Mouse (Mus musculus) liver, adult 2 months (tissue): Measurements from ENCODE around the gene Glb1. TPM values are rescaled to one million over a fixed set of nuclear protein-coding genes. Genes with fewer than 3 reads are reported as not detected.

Experiments used
- DNase-seq: peaks from one replicate; pipeline ENCODE4 v3.0.0-alpha.2; 2011; ENCODE audit warnings: low read depth, low spot score; ENCODE audit errors: extremely low read depth
- H3K27ac ChIP-seq: fragments of 200-500 bp; replicated peaks from 2 replicates; pipeline ENCODE4 v1.5.1; 2012; ENCODE audit warnings: low read depth, mild to moderate bottlenecking, control low read depth, inconsistent platforms, low read length; ENCODE audit not compliant: insufficient read depth
- H3K27me3 ChIP-seq: fragments of 200-500 bp; 2 replicates; pipeline ENCODE4 v1.6.1; 2012; ENCODE audit warnings: mild to moderate bottlenecking, moderate library complexity, low read length, inconsistent platforms; ENCODE audit not compliant: control insufficient read depth, insufficient read depth
- H3K36me3 ChIP-seq: fragments of 200-500 bp; 2 replicates; pipeline ENCODE4 v1.6.1; 2012; ENCODE audit warnings: low read length, inconsistent platforms; ENCODE audit not compliant: control insufficient read depth, insufficient read depth
- H3K4me1 ChIP-seq: fragments of 200-500 bp; 2 replicates; pipeline ENCODE4 v1.6.1; 2011; ENCODE audit warnings: low read length; ENCODE audit not compliant: control insufficient read depth, insufficient read depth
- H3K4me3 ChIP-seq: fragments of 200-500 bp; 2 replicates; pipeline ENCODE4 v1.5.1; 2011; ENCODE audit warnings: low read depth, mild to moderate bottlenecking, control low read depth, low read length, moderate library complexity; ENCODE audit not compliant: insufficient read depth
- H3K79me2 ChIP-seq: fragments of 200-500 bp; 2 replicates; pipeline ENCODE4 v1.6.1; 2012; ENCODE audit warnings: inconsistent platforms, mild to moderate bottlenecking, low read length, moderate library complexity; ENCODE audit not compliant: control insufficient read depth, insufficient read depth
- H3K9ac ChIP-seq: fragments of 200-500 bp; 2 replicates; pipeline ENCODE4 v1.6.1; 2012; ENCODE audit warnings: low read depth, mild to moderate bottlenecking, control low read depth, inconsistent platforms, low read length
- CTCF ChIP-seq: fragments of 200-500 bp; IDR thresholded peaks from 2 replicates; pipeline ENCODE4 v1.5.1; 2011; ENCODE audit warnings: low read depth, low read length, control low read depth
- POLR2A ChIP-seq: fragments of 200-500 bp; IDR thresholded peaks from 2 replicates; pipeline ENCODE4 v1.6.1; 2011; ENCODE audit warnings: low read length, control low read depth; ENCODE audit not compliant: insufficient read depth; ENCODE audit errors: extremely low read depth
- WGBS: fragments of 180-500 bp; shearing (Covaris S2); methylation state at CpG from one replicate; pipeline ENCODE4 v1.1.7; 2018; 5-methylcytosine and 5-hydroxymethylcytosine counted together
- polyA plus RNA-seq: library from polyadenylated mRNA; depleted of rRNA; stranded (reverse); fragments of >200 nt; gene quantifications from 2 replicates; pipeline ENCODE4 v1.2.3, GENCODE M21; 2012
- total RNA-seq: library from RNA; depleted of rRNA; stranded (reverse); fragments of >200 nt; gene quantifications from 2 replicates; pipeline ENCODE4 v1.2.3, GENCODE M21; 2014

The Glb1 gene
- total and polyA plus RNA-seq, 2 experiments, result 13.2 to 16.7 TPM

DNA sequence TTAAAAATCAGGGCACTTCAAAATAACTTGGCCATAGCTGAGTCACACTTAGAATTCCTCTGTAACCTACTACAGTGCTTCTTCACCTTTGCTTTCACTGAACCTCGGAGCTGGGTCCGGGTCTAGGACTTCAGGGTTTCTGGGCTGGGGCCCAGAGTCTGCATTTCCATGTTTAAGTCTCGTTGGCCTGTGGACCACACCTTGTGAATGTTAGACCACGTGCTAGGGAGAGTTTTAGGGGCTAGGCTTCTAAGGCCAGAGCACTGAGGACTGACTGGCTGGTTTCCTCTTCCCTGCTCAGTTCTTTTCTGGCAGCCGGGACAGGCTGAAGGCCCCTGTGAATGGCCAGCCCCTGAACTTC, 308 bp upstream of the Glb1 start:
- no peaks in the 10 kb centered on the region for H3K27me3 ChIP-seq
- no peak for DNase-seq
- peak overlapping the region; percentile 0; the same call in 1 of the 2 replicates for H3K27ac ChIP-seq
- H3K36me3 ChIP-seq, result no peaks in the 10 kb centered on the region; the same call in 1 of the 2 replicates
- WGBS, result 24% methylated on average over 5 of the region's 5 CpGs
- no peak overlapping the region for H3K9ac ChIP-seq
- H3K4me1 ChIP-seq, result peaks cover 4% of the 10 kb centered on the region
- TF ChIP-seq POLR2A, result no peak
- TF ChIP-seq CTCF, result no peak
- H3K79me2 ChIP-seq, result peaks cover 16% of the 10 kb centered on the region; the same call in 1 of the 2 replicates
- peak overlapping the region; percentile 89; the same call in 1 of the 2 replicates for H3K4me3 ChIP-seq

DNA sequence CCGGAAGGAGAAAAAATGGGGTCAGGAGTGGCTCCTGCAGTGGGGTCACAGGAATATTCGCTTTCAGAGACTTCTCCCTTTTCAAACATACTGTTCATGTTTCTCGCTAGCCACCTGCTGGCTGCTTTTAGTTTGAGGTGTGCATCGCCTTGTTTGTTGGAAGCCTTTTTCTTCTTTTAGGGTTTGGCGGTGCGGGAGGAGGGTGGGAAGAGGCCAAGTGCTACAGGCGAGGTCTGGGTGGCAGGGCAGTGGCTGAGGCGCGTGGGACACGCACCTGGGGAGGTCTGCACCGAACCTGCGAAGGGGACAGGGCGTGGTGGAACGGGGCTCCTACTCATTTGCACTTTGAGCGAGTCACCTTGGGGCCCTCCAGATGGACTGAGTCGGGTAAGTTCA, 807 bp downstream of the Glb1 start:
- H3K4me3 ChIP-seq, result peak overlapping the region; percentile 89
- no peaks in the 10 kb centered on the region for H3K27me3 ChIP-seq
- WGBS, result 3% methylated on average over 16 of the region's 16 CpGs
- H3K9ac ChIP-seq, result peak overlapping the region; percentile 92
- H3K36me3 ChIP-seq, result no peaks in the 10 kb centered on the region; the same call in 1 of the 2 replicates
- DNase-seq, result peak; percentile 44
- H3K4me1 ChIP-seq, result peaks cover 4% of the 10 kb centered on the region
- H3K79me2 ChIP-seq, result peaks cover 26% of the 10 kb centered on the region; the same call in 1 of the 2 replicates
- peak overlapping the region; percentile 89 for H3K27ac ChIP-seq
- TF ChIP-seq CTCF (no peak; the same call in 1 of the 2 replicates), POLR2A (no peak)

DNA sequence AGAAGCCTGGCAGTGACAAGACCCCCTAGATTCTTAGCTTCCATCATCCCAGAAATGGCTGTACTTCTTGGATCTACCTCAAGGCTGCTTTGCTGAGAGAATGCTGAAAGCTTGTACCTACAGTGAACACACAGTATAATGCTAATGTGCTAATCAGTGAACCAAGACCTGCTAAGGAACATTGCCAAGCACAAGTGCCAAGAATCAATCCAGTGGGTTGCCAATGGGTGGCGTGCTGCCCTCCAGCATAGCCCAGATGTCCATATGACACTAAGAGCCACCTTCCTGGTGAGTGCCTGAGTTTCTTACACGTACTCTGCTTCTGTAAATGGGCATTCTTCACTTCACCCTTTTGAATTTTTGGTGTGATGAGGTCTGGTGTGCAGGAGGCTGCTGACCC, 6.8 kb downstream of the Glb1 start:
- Histone ChIP-seq H3K36me3 (peaks cover 2% of the 10 kb centered on the region; the same call in 1 of the 2 replicates), H3K4me1 (no peaks in the 10 kb centered on the region), H3K27me3 (no peaks in the 10 kb centered on the region), H3K79me2 (peaks cover 23% of the 10 kb centered on the region; the same call in 1 of the 2 replicates), H3K27ac (no peak overlapping the region), H3K4me3 (no peak overlapping the region), H3K9ac (no peak overlapping the region)
- WGBS, result 69% methylated on average over 2 of the region's 2 CpGs
- no peak for DNase-seq
- TF ChIP-seq POLR2A, result no peak

DNA sequence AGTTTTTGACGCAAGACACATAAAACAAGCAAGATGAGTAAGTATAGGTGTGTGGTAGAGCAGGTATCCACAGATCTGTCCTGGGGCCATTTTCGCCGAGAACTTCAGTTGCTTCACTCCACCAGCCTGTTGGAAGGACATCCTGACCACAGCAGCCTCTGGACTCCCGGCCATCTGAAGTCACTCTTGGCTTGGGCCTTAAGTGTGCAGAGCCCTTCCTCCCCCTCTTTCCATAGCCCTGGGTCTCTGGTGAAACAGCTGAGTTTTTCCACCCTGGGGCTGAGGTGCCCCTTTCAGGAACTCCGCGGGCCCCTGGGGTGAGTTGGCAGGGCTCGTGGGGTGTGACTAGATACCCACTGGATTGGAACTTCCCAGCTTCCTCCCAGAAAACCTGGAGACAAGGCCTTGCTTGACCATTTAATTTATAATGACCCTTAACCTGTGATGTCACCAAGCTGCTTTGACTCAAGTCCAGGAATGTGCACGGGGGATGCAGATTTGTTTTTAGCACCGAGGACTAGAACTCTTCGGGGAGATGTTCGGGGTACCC, 9.5 kb downstream of the Glb1 start:
- H3K36me3 ChIP-seq, result peaks cover 2% of the 10 kb centered on the region; the same call in 1 of the 2 replicates
- TF ChIP-seq POLR2A (no peak), CTCF (no peak)
- H3K9ac ChIP-seq, result no peak overlapping the region
- no peak for DNase-seq
- H3K79me2 ChIP-seq, result peaks cover 11% of the 10 kb centered on the region; the same call in 1 of the 2 replicates
- no peaks in the 10 kb centered on the region for H3K4me1 ChIP-seq
- WGBS, result 96% methylated on average over 11 of the region's 11 CpGs
- no peaks in the 10 kb centered on the region for H3K27me3 ChIP-seq
- H3K27ac ChIP-seq, result no peak overlapping the region
- no peak overlapping the region for H3K4me3 ChIP-seq

DNA sequence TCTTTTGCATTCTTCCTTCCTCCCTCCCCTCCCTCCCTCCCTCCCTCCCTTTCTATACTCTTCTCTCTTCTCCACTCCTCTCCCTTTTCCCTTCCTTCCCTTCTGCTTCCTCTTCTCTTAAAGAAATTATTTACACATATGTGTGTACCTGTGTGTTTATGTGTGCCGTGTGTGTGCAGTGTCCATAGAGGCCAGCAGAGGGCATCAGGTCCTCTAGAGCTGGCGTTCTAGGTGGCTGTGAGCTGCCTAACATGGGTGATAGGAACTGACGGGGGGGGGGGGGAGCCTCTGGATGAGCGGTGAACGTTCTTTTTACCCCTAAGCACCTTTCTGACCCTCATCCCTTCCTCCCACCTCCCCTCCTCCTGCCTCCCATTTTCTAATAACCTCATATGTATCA, 10.4 kb downstream of the Glb1 start:
- Histone ChIP-seq H3K9ac (no peak overlapping the region), H3K27me3 (no peaks in the 10 kb centered on the region), H3K4me3 (no peak overlapping the region), H3K36me3 (peaks cover 2% of the 10 kb centered on the region; the same call in 1 of the 2 replicates), H3K27ac (no peak overlapping the region), H3K79me2 (peaks cover 3% of the 10 kb centered on the region; the same call in 1 of the 2 replicates), H3K4me1 (no peaks in the 10 kb centered on the region)
- TF ChIP-seq CTCF, result no peak
- no peak for TF ChIP-seq POLR2A
- WGBS, result 86% methylated on average over 5 of the region's 5 CpGs
- DNase-seq, result no peak

DNA sequence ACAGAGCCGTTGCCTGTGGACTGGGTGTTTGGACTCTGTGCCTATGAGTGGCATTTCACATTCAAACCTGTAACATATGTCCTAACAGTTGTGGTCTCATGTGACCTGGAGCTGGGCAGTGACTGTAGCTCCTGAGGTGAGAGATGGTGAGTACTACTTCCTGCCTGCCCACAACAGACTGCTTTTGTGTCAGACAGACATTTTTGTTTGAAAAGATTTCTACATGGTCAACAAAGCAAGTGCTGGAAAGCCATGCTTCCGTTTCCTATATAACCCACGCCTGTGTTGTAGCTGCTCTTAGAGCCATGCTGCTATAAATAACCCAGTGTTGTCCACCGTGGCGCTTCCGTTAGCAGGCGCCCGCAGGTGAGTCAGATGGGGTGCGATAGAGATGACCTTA, 11.5 kb downstream of the Glb1 start:
- Histone ChIP-seq H3K27me3 (no peaks in the 10 kb centered on the region), H3K4me1 (peaks cover under 1% of the 10 kb centered on the region; the same call in 1 of the 2 replicates), H3K4me3 (no peak overlapping the region), H3K27ac (no peak overlapping the region), H3K79me2 (no peaks in the 10 kb centered on the region), H3K36me3 (peaks cover 2% of the 10 kb centered on the region; the same call in 1 of the 2 replicates), H3K9ac (no peak overlapping the region)
- no peak for DNase-seq
- WGBS, result 87% methylated on average over 9 of the region's 9 CpGs
- no peak for TF ChIP-seq CTCF
- TF ChIP-seq POLR2A, result no peak
